Mouse (Mus musculus) limb, embryonic 10.5 days (tissue): Measurements from ENCODE around the gene Yy2. TPM values are rescaled to one million over a fixed set of nuclear protein-coding genes. Genes with fewer than 3 reads are reported as not detected.

ENCODE experiments used
- DNase-seq: peaks from one replicate; pipeline ENCODE4 v3.0.0-alpha.2; 2017; ENCODE audit warnings: low spot score
- H3K27ac ChIP-seq: fragments of 300-500 bp; sonication (generic); 2 replicates; pipeline ENCODE4 v1.5.1; 2016; ENCODE audit warnings: mild to moderate bottlenecking
- H3K27me3 ChIP-seq: fragments of 300-500 bp; sonication (generic); 2 replicates; pipeline ENCODE4 v1.6.1; 2016; ENCODE audit warnings: low read depth, mild to moderate bottlenecking; ENCODE audit not compliant: poor library complexity, severe bottlenecking
- H3K36me3 ChIP-seq: fragments of 300-500 bp; sonication (generic); 2 replicates; pipeline ENCODE4 v1.6.1; 2016; ENCODE audit warnings: mild to moderate bottlenecking, moderate library complexity
- H3K4me1 ChIP-seq: fragments of 300-500 bp; sonication (generic); 2 replicates; pipeline ENCODE4 v1.6.1; 2016
- H3K4me3 ChIP-seq: fragments of 300-500 bp; sonication (generic); 2 replicates; pipeline ENCODE4 v1.5.1; 2016; ENCODE audit warnings: mild to moderate bottlenecking, moderate library complexity
- H3K9me3 ChIP-seq: fragments of 300-500 bp; sonication (generic); replicated peaks from 2 replicates; pipeline ENCODE4 v1.6.1; 2016; ENCODE audit warnings: mild to moderate bottlenecking
- WGBS: fragments of 180-500 bp; shearing (Covaris S2); methylation state at CpG from one replicate; pipeline ENCODE4 v1.1.7; 2016; 5-methylcytosine and 5-hydroxymethylcytosine counted together
- polyA plus RNA-seq: library from polyadenylated mRNA; unstranded; fragments of >200 nt; fragmentation: Nextera tagmentation; extraction: Ambion mirVana; gene quantifications from 2 replicates; pipeline ENCODE4 v1.2.1, GENCODE M21; 2016

The Yy2 gene
- polyA plus RNA-seq, 1 experiment from 2014 or later: 6.0 TPM

GRCm38 (mm10) chrX:157547082-157547481 lies 21.7 kb downstream of the Yy2 start:
- H3K27me3 ChIP-seq: no peaks in the 10 kb centered on the region
- H3K36me3 ChIP-seq: peaks cover 9% of the 10 kb centered on the region; the same call in 1 of the 2 replicates
- H3K27ac ChIP-seq: no peak overlapping the region
- DNase-seq: no peak
- no peaks in the 10 kb centered on the region for H3K4me1 ChIP-seq
- 27% methylated on average over 3 of the region's 3 CpGs for WGBS
- no peak overlapping the region for H3K4me3 ChIP-seq
- no peaks in the 10 kb centered on the region for H3K9me3 ChIP-seq

Other genes starting within 250 kb of the Yy2 start
- gene Phex, start 153.7 kb downstream of the Yy2 start, polyA plus RNA-seq: 0.04 and 0.18 TPM in 2 replicates
- gene Sms, start 76.7 kb downstream of the Yy2 start, polyA plus RNA-seq: 75.2 and 84.0 TPM in 2 replicates
- gene Mbtps2, start 29.7 kb upstream of the Yy2 start, polyA plus RNA-seq: 28.7 and 29.1 TPM in 2 replicates
- 0.26 and 0.48 TPM in 2 replicates for gene Smpx, start 129.9 kb upstream of the Yy2 start, polyA plus RNA-seq
- 1.5 and 1.9 TPM in 2 replicates for gene Klhl34, start 249.4 kb upstream of the Yy2 start, polyA plus RNA-seq